Mouse (Mus musculus) T-cell, adult 2 months (primary cell): ENCODE data around the gene Trub2.

ENCODE experiments used
- DNase-seq: peaks from one replicate; pipeline ENCODE4 v3.0.0; 2022; ENCODE audit warnings: low spot score

Gene Trub2

GRCm38 (mm10) chr2:29773323-29773722, 15.0 kb downstream of the Trub2 start:
- no peak for DNase-seq

- DNase-seq: no peak
Measured at GRCm38 (mm10) chr2:29771611-29772461, 16.5 kb downstream of the Trub2 start.

DNA sequence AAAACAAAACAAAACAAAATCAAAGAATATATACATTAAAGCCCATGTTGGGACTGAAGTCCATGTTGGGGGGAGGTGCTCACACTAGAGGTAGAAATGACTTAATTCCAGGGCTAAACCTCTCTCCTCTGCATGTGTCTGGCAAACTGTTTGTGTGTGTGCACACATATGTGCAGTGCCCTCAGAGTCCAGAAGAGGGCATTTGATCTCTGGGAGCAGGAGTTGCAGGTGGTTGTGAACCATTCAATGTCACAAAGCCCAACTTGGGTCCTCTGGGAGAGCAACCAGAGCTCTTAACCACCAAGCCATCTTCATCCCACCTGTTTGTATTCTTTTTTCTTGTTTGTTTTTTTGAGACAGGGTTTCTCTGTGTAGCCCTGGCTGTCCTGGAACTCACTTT, 18.1 kb downstream of the Trub2 start:
- no peak for DNase-seq

- no peak for DNase-seq
Measured at GRCm38 (mm10) chr2:29768901-29769300, 19.4 kb downstream of the Trub2 start.

DNA sequence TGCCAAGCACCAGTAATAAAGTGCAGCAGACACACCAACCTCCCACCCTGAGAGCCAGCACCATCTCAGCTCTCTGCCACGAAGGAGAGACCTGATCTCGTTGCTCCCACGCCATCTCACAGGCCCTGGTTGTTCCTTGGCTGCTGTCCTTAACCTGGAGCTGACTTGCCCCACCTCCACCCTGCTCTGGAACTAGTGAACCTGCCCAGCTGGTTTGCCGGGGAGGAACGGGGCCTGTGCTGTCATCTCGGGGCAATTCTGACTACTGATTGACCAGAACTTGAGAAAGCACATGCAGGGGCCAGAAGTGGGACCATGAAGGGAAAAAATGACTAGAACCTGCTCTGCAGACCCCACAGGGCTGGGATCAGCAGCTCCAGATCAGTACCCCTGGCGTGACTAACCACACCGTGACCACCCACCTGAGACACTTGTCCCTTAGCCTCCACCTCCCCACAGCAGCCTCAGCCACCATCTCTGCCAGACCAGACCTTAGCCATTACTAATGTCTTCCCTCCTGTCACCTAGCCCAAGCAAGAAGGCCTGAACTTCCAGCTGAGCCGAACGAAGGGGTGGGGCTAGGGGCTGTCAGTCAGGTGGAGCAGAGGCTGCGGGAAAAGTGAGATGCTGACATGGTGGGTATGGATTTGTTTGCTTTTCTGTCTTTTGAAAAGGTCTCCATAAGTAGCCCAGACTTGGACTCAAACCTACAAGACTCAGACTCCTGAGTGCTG, 20.2 kb downstream of the Trub2 start:
- DNase-seq: no peak

GRCm38 (mm10) chr2:29764831-29765230, 23.5 kb downstream of the Trub2 start:
- DNase-seq: peak; percentile 42

DNA sequence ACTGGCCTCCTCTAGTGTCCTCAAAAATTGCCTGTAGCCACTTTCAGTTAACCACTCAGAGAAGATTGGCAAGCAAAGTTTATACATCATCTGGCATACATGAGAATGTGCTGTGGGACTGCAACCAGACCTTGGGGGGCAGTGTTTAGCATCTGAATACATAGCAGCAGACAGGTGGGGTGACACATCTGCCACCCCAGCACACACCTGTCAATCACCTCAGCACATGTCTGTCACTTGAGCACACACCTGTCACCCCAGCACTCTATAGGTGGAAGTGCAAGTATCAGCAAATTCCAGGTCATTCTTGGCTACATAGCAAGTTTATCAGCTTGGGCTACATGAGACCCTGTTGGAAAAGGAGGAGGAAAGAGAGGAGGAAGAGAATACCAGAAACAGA, 32.6 kb downstream of the Trub2 start:
- no peak for DNase-seq

- DNase-seq: no peak
Measured at GRCm38 (mm10) chr2:29752397-29752796, 35.9 kb downstream of the Trub2 start.

GRCm38 (mm10) chr2:29751497-29751896, 36.8 kb downstream of the Trub2 start, which contains the start of gene Gm13420:
Gene Gm13420, minus strand, starts transcription at chr2:29751685.
- DNase-seq: no peak

DNA sequence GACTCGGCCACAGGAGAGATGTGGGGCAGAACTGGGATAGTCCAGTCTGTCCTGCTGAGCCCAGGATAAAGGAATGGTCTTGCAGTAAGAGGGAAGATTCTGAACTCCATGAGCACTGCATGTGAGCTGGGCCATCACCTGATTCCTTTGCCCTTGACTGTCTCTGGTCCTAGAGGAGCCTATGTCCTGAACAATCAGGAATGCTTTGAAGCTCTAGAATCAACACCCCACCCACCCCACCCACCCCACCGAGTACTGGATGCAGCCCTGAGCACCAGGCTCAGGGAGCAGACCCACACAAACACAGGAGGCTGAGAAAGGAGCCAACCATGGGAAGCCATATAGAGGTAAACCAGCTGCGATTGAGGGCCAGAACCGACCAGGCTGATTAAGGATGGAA, 39.8 kb downstream of the Trub2 start:
- DNase-seq: no peak

- no peak for DNase-seq
Measured at GRCm38 (mm10) chr2:29747852-29748251, 40.5 kb downstream of the Trub2 start.

DNA sequence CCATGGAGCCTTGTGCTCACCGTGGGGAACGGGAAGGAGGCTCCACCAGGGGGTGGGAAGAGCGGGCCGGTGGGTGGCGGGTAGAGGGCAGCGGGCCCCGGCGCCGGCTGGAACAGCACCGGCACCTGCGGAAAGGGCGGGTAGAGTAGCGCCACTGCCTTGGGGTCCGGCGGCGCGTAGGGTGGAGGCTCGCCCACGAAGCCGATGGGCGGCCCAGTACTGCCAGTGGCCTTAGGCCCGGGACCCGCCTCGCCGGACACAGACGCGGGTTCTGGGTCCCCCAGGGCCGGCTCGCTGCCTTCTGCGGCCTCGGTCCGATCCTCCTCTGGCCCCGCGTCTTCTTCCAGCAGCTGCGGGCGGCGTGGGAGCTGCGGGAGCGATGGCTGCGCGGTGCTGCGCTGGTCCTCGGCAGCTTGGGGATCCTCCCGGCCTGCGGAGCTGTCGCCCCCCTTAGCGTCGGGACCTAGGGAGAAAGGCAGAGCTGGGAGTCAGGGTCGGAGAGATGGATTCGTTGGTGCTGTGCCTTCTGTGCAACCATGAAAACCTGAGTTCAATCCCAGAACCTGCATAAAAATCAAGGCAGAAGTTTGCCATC, 41.0 kb downstream of the Trub2 start:
- DNase-seq: no peak

GRCm38 (mm10) chr2:29744256-29744655, 44.0 kb downstream of the Trub2 start:
- no peak for DNase-seq

- no peak for DNase-seq
Measured at GRCm38 (mm10) chr2:29741207-29741606, 47.1 kb downstream of the Trub2 start.

DNA sequence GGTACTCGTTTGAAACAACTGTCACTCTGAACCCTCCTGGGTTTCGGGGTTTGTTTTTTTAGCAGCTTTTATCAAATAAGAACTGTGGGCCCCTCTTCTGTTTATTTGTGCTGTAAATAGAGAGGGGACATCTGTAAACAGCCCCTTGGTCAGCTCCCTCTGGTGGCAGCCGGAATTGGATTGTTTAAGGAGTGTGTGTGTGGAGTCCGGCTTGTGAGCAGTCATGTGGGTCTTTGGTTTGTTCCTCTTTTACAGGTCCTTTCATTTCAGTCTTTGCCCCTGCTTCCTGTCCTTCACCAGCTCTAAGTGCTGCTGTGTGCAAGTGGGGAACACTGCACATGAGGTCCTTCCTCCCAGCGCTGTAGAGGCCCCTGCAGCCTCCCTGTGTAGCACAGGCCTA, 48.9 kb downstream of the Trub2 start:
- DNase-seq: no peak

- DNase-seq: no peak
Measured at GRCm38 (mm10) chr2:29738799-29739198, 49.5 kb downstream of the Trub2 start.

DNA sequence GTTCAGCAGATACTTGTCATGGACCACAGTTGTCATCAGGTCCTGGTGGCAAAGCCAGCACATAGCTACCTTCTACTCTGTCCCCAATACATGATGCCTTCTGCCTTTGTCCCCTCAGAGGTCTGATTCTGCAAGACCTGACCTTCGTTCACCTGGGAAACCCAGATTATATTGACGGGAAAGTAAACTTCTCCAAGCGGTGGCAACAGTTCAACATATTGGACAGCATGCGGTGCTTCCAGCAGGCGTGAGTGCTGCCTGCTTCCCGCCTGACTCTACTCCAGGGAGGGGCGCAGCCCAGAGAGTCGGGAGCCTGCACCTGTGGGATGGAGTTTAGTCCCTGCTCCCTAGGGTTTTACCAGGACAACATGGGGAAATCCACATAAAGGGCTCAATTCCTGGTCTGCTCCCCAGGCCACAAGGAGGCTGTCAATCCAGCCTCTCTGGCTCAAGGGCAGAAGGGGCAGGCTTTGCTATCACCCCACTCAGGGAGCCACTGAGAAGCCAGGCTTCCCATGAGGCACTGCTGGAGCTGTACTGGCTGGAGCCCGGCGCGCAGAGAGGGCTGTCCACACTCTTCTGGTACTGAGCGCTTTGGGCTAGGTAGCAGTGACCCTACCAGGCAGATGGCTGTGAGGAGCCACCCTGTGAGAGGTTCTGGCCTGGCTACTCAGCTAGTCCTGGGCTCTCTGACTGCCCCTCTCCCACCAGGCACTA, 50.9 kb downstream of the Trub2 start:
- no peak for DNase-seq

- no peak for DNase-seq
Measured at GRCm38 (mm10) chr2:29735708-29736107, 52.6 kb downstream of the Trub2 start.

DNA sequence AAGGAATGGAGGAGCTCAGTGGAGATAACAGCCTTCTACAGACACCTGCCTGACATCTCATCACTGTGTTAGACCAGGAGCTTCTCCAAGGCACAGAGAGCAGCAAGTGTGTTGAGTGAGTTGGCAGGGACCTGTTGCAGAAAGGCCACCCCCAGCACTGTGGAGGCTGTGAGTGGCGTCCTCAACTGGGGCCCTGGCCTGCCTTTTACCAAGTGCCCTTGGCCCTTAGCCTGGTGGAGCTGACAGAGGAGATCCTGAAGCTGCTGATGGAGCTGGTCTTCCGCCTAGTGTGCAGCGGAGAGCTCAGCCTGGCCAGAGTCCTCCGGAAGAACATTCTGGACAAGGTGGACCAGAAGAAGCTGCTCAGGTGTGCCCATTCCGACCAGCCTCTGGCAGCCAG, 55.0 kb downstream of the Trub2 start:
- no peak for DNase-seq

GRCm38 (mm10) chr2:29732559-29732958, 55.7 kb downstream of the Trub2 start:
- DNase-seq: no peak

DNA sequence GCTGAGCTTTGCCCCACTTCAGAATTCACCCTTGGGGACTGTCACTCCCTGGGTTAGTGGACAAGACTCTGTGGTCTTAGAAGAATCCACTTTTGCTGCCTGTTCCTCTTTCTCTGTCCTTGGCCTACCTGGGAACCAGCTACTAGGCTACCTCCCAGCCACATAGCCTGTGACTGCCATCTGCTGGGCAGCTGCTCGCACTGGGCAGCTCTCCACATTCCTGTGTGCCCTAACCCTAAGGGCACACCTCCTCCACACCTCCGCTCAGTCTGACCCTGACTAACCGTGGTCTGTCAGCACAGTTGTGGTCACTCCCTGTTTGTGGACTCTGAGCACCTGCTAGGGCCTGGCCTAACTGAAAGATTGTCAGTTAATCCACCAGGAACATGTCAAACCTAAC, 56.8 kb downstream of the Trub2 start:
- no peak for DNase-seq

DNA sequence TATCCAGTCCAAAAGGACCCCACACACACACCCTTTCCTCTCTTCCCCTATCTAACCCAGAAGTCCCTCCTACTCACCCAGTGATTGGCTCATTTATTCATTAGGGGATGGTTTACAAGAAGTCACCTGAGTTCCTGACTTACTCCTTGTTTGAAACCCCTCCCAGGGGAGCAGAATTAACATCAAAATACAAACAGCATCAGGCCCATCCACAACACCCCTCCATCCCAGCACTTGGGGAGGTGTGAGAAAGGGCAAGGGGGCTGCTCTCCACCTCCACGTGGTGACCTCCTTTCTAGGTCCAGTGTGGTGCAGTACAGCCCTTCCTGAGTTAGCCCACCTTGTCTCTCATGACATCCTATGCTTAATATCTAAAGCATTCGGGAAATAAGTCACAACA, 58.8 kb downstream of the Trub2 start:
- no peak for DNase-seq
